Mouse (Mus musculus): ENCODE results near the gene Ktn1.

Ktn1 gene

GRCm38 (mm10) chr14:47664470-47664864 is 16.2 kb downstream of the Ktn1 start:
- no peak for DNase-seq (ENCODE audit: extremely low spot score, low read depth, low spot score)

DNA sequence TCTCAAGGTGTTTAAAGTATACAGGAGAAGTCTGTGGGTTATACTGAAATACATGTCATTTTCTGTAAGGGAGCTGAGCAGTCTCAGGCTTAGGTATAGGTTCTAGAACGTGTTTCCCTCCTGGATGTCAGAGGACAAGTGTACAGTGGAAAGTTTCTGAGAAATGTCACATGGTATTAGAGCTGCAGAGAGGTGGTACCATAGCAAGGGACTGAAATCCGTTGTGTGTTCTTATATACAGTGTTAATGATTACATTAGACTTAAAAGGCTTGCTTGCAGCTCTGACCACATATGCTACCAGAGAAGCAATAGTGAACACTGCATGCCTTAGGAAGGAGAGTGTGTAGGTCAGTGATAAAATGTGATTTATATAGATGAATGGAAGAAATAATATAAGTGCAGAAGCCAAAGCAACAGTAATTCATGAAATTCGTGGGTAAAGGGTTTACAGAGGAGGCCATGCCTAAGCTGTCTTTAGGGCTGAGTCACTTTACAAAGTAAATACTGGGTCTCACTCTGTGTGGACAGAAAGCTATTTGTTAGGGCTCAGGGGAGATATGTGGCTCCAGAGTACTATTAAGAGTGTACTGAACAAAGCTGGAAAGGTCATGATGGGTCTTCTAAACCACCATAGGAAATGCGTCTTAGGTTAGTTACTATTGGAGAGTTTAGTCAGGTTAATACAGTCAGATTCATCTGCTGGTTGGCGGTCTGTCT is 17.0 kb downstream of the Ktn1 start:
- DNase-seq (ENCODE audit: extremely low spot score, low read depth, low spot score): no peak

- no peak for DNase-seq (ENCODE audit: extremely low spot score, low read depth, low spot score)
Observed at GRCm38 (mm10) chr14:47668096-47668495, 19.8 kb downstream of the Ktn1 start.

- DNase-seq (ENCODE audit: extremely low spot score, low read depth, low spot score): no peak
Observed at GRCm38 (mm10) chr14:47682886-47683285, 34.6 kb downstream of the Ktn1 start.

- no peak for DNase-seq (ENCODE audit: extremely low spot score, low read depth, low spot score)
Observed at GRCm38 (mm10) chr14:47684579-47684978, 36.3 kb downstream of the Ktn1 start.

DNA sequence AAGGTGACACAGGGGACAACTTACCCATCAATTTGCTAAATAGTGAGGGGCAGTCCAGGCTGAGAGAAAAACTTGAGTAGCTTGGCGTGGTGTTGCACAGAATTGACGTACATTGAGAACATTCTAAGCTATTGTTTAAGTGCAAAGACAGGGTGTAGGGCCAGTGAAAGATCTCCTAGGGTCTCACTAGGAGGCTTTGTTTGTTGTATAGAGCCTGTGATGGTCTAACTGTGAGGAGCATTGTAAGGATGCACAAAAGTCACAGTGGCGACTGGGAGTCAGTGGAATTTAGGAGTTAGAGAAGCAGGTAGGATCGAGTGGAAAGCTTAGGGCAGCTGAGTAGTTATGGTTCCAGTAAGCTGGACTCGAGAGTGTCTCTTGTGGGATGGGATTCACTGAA is 50.9 kb downstream of the Ktn1 start:
- DNase-seq (ENCODE audit: extremely low spot score, low read depth, low spot score): no peak

DNA sequence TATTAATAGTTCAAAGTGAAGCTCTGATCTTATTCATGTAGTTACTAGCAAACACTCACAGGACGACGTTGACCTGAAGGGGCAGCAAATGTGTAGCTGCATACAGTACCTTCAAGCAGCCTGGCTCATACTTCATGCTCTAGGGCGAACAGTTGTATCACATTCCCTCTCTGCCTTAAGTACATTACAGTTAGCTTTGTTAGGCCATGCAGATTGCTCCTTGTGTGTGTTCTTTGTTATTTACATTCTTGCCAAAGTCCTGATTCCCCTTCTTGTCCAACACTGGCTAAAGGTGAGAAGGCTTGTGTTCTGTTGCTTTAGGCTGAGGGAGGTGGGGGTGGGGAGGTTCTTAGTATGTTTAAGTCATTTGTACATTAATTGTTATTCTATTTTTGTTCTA is 61.3 kb downstream of the Ktn1 start:
- no peak for DNase-seq (ENCODE audit: extremely low spot score, low read depth, low spot score)

DNA sequence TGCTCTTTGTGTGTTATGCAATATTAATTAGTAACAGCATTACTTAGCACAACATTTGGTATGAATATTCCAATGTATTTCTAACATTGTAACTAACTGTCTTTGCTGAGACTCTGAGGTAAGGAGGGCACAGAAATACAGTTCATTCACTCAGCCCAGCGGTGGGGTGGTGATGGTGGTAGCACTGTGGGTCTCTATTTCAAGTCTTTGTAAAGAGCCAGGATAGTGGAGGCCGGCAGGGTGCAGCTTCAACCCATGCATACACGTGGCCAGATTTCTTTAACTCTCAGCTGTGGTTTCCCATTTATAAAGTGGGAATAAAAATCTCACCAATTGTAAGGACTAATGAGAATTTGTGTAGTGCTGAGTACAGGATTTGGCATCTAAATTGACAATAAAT is 67.5 kb downstream of the Ktn1 start:
- DNase-seq (ENCODE audit: extremely low spot score, low read depth, low spot score): no peak

GRCm38 (mm10) chr14:47717916-47718606 is 69.8 kb downstream of the Ktn1 start:
- DNase-seq (ENCODE audit: extremely low spot score, low read depth, low spot score): no peak

- DNase-seq (ENCODE audit: extremely low spot score, low read depth, low spot score): no peak
Observed at GRCm38 (mm10) chr14:47720023-47720422, 71.8 kb downstream of the Ktn1 start.

DNA sequence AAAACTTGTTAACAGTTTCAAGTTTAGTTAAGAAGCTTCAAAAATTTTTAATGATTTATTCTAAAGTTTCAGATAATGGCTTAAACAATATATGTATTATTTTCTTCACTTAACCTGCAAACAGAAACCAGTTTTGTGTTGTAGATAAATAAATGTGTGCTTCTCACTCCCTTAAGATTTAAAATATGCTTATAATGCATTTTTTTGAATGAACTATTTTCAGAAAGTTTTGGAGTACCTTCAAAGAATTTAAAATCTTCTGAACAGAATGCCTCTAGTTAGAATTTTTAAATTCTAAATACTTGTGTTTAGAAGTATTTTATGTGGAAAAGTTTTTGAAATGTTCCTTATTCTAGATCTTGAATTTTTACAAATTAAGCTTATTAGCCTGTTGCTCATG is 74.8 kb downstream of the Ktn1 start:
- no peak for DNase-seq (ENCODE audit: extremely low spot score, low read depth, low spot score)

DNA sequence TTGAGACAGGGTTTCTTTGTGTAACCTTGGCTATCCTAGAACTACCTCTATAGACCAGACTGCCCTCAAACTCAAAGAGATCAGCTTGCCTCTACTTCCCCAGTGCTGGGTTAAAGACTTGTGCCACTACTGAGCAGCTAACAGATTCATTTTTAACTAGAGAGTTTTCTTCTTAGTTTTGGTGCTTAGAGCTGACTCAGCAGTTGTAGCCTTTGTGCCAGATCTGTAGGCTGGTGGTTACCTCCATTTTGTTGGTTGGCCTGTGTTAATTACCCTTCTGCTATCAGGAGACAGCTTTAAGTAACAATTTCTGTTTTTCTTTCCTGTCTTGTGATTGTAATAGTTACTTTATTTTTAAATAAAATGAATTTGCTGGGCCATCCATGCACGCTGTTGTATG is 80.3 kb downstream of the Ktn1 start:
- DNase-seq (ENCODE audit: extremely low spot score, low read depth, low spot score): no peak

DNA sequence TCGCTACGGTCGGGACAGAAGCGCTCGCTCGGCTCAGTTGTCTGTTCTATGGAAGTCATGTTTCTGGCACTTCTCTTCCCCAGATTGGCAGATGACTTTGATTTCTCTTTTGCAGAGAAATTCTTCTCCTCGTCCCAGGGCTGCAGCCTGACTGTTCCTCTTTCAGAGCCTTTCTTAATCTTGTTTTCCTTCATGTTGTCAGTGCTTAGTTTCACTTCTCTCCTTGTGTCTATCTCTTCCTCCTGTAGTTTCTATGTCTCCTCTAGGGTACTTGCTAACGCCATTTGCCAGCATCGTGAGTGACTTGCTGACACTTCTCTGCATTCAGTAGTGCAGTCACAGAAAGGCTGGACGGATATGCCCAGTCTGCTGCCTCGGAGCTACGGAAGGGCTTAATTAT is 87.1 kb downstream of the Ktn1 start:
- no peak for DNase-seq (ENCODE audit: extremely low spot score, low read depth, low spot score)

- DNase-seq (ENCODE audit: extremely low spot score, low read depth, low spot score): no peak
Observed at GRCm38 (mm10) chr14:47736471-47736870, 88.2 kb downstream of the Ktn1 start.

DNA sequence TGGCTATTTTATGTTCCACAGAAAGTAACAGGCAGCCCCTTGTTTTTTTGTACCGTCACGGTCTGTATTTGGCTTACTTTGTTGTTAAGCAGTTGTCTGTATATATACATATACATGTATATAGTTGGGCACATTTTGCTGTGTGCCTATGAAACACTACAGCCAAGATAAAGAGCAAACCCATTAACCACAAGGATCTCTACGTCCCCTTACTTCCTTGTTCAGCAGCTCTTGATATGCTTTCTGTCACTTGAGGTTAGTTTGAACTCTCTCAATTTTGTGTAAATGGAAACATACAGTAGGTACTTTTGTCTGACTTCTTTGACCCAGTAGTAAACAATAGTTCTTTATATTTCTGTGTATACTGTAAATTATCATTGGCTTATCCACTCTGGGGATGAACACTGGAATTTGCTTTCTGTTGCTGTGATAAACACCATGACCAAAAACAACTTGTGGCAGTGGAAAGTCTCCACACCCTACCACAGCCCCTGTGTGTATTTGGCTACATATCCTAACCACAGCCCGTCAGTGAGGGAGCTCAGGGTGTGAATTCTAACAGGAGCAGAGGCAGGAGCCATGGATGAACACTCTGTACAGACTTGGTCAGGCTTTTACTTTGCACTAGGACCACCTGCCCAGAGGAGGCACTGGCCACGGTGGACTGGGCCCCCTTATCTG is 92.2 kb downstream of the Ktn1 start:
- no peak for DNase-seq (ENCODE audit: extremely low spot score, low read depth, low spot score)

GRCm38 (mm10) chr14:47741046-47741445 is 92.8 kb downstream of the Ktn1 start:
- DNase-seq (ENCODE audit: extremely low spot score, low read depth, low spot score): no peak

DNA sequence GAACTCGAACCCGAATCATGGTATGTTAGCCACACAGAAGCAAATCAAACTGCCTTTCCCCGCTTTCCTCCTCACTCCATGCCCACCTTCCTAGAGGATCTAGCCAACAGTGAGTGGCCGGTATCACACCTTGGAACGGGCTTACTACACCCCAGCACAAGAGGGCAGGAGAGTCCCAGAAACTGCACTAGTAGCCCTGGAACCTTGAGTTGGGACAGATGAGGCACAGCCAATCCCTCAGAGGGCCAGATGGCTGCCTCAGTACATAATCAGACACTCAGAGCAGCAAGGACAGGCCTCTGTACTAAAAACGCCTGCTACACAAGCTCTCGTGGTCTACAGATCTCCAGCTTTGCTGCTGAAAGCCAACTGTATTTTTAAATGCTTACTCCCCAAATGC is 94.4 kb downstream of the Ktn1 start:
- DNase-seq (ENCODE audit: extremely low spot score, low read depth, low spot score): no peak

- no peak for DNase-seq (ENCODE audit: extremely low spot score, low read depth, low spot score)
Observed at GRCm38 (mm10) chr14:47745086-47745485, 96.8 kb downstream of the Ktn1 start.

GRCm38 (mm10) chr14:47747536-47747935 is 99.3 kb downstream of the Ktn1 start:
- no peak for DNase-seq (ENCODE audit: extremely low spot score, low read depth, low spot score)

GRCm38 (mm10) chr14:47748714-47749113 is 100.5 kb downstream of the Ktn1 start:
- no peak for DNase-seq (ENCODE audit: extremely low spot score, low read depth, low spot score)

DNA sequence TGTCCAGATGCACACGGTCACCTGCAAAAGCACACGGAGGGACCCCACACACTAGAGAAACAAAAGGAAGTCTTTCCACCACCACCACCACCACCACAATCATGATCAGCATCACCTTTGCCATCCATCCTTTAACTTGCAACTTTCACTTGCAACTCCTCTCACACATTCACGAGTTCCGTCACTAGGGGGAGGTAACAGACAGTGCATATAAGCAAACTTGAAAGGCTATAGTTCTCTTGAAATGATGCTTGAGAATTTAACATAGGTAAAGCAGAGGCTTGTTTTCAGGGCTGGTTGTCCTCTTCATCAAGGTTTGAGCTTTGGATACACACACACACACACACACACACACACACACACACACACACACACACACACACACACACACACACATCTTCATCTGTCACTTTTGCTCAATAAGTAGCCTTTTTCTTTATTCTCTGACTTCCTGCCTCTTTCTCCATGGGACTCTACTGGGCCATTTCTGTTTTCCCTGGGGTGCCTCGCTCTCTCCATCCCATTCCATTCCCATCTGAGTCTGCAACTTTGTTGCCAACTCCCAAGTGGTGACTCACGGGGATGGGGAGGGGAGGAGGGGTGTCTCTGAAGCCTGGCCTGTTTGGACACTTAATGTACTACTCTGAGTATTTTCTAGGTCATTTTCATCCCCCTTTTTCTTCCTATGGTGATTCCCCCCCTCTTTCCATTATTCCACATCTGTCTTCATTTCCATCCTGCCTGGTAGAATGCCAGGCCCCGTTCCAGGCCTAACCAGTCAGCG is 103.4 kb downstream of the Ktn1 start:
- peak; percentile 60 for DNase-seq (ENCODE audit: extremely low spot score, low read depth, low spot score)

All from hindlimb bud, embryonic 11.5 days (tissue).